In genomic region chr17:5850031-5850430, GRCm38 (mm10) we compare ENCODE assay signal across 12 mouse cellular contexts. TPM values are rescaled to one million over a fixed set of nuclear protein-coding genes. Genes with fewer than 3 reads are reported as not detected.
DNase-seq lines count a peak whose midpoint lies in the region; ATAC-seq lines count a peak whose summit lies in the region.
"Had no signal": no experiment of that assay in that cellular context is flagged by ENCODE, and none has a peak within 500 bp of the region (broad histone marks: within the 10 kb centered on the region; RNA-seq: fewer than 3 reads in every experiment).

No protein-coding gene starts in this region.

- peaks cover 21% of the 10 kb centered on the region for H3K4me1 ChIP-seq in hindbrain, embryonic 12.5 days
- H3K4me1 ChIP-seq in hindbrain, embryonic 11.5 days (replicated peaks; ENCODE audit: control insufficient read depth, insufficient read depth, low read length) = peaks cover 5% of the 10 kb centered on the region; the same call in 1 of the 2 replicates
- H3K4me1 ChIP-seq in lung, embryonic 16.5 days (replicated peaks; ENCODE audit: control insufficient read depth, insufficient read depth, low read length) = peaks cover 15% of the 10 kb centered on the region
- H3K4me1 ChIP-seq in embryonic facial prominence, embryonic 15.5 days = peaks cover 14% of the 10 kb centered on the region
- peaks cover 33% of the 10 kb centered on the region for H3K4me1 ChIP-seq in limb, embryonic 13.5 days

- no peak overlapping the region for H3K4me3 ChIP-seq in hindbrain, embryonic 12.5 days
- no peak overlapping the region for H3K4me3 ChIP-seq in hindbrain, embryonic 11.5 days (ENCODE audit: low read depth, low read length)
- no peak overlapping the region for H3K4me3 ChIP-seq in lung, embryonic 16.5 days (ENCODE audit: low read length)
- no peak overlapping the region for H3K4me3 ChIP-seq in embryonic facial prominence, embryonic 15.5 days (replicated peaks)
- no peak overlapping the region for H3K4me3 ChIP-seq in limb, embryonic 13.5 days

- H3K36me3 ChIP-seq in hindbrain, embryonic 12.5 days = peaks cover 2% of the 10 kb centered on the region; the same call in 1 of the 2 replicates
- H3K36me3 ChIP-seq in hindbrain, embryonic 11.5 days (ENCODE audit: control insufficient read depth, insufficient read depth, low read length) = no peaks in the 10 kb centered on the region
- H3K36me3 ChIP-seq in lung, embryonic 16.5 days (ENCODE audit: control insufficient read depth, insufficient read depth, low read length) = no peaks in the 10 kb centered on the region
- 0 out of 2 replicates have a peak, but pooled peaks cover 3% of the 10 kb centered on the region for H3K36me3 ChIP-seq in embryonic facial prominence, embryonic 15.5 days
- H3K36me3 ChIP-seq in limb, embryonic 13.5 days = peaks cover 5% of the 10 kb centered on the region; the same call in 1 of the 2 replicates
- H3K36me3 ChIP-seq: hindbrain, embryonic 15.5 days; midbrain, embryonic 13.5 days had no signal

- no peaks in the 10 kb centered on the region for H3K27me3 ChIP-seq in hindbrain, embryonic 12.5 days
- H3K27me3 ChIP-seq in hindbrain, embryonic 11.5 days (ENCODE audit: control insufficient read depth, insufficient read depth, low read length) = no peaks in the 10 kb centered on the region
- H3K27me3 ChIP-seq in lung, embryonic 16.5 days (ENCODE audit: control insufficient read depth, insufficient read depth, low read depth, low read length) = no peaks in the 10 kb centered on the region
- no peaks in the 10 kb centered on the region for H3K27me3 ChIP-seq in embryonic facial prominence, embryonic 15.5 days
- no peaks in the 10 kb centered on the region for H3K27me3 ChIP-seq in limb, embryonic 13.5 days
- H3K27me3 ChIP-seq: hindbrain, embryonic 15.5 days; midbrain, embryonic 13.5 days had no signal

- DNase-seq in hindbrain, embryonic 11.5 days (ENCODE audit: low spot score) = no peak
- DNase-seq in lung, adult 18-20 months = no peak
- DNase-seq in cerebellum, postnatal 36 days = no peak
- no peak for DNase-seq in right cerebral cortex, adult 2 months (ENCODE audit: low spot score in 2 of 2)

- H3K27ac ChIP-seq in hindbrain, embryonic 12.5 days = no peak overlapping the region
- no peak overlapping the region for H3K27ac ChIP-seq in hindbrain, embryonic 11.5 days (ENCODE audit: low read depth, low read length)
- H3K27ac ChIP-seq in lung, embryonic 16.5 days (ENCODE audit: low read length) = peak overlapping the region; percentile 87
- H3K27ac ChIP-seq in embryonic facial prominence, embryonic 15.5 days (replicated peaks) = peak overlapping the region; percentile 77
- H3K27ac ChIP-seq in limb, embryonic 13.5 days = peak overlapping the region; percentile 90
- H3K27ac ChIP-seq: liver, embryonic 14.5 days had no signal

- H3K9me3 ChIP-seq in hindbrain, embryonic 12.5 days (replicated peaks) = no peaks in the 10 kb centered on the region
- H3K9me3 ChIP-seq in hindbrain, embryonic 11.5 days (ENCODE audit: control insufficient read depth, low read length) = no peaks in the 10 kb centered on the region
- no peaks in the 10 kb centered on the region for H3K9me3 ChIP-seq in lung, embryonic 16.5 days (ENCODE audit: control insufficient read depth, low read length)
- H3K9me3 ChIP-seq in embryonic facial prominence, embryonic 15.5 days (replicated peaks) = no peaks in the 10 kb centered on the region
- no peaks in the 10 kb centered on the region for H3K9me3 ChIP-seq in limb, embryonic 13.5 days
- H3K9me3 ChIP-seq: hindbrain, embryonic 15.5 days had no signal

- H3K4me2 ChIP-seq in hindbrain, embryonic 12.5 days (replicated peaks) = peak overlapping the region; percentile 51; the same call in 1 of the 2 replicates
- no peak overlapping the region for H3K4me2 ChIP-seq in hindbrain, embryonic 11.5 days (replicated peaks; ENCODE audit: low read depth, low read length)
- H3K4me2 ChIP-seq in lung, embryonic 16.5 days (ENCODE audit: low read depth, low read length) = peak overlapping the region; percentile 77; the same call in 1 of the 2 replicates
- no peak overlapping the region for H3K4me2 ChIP-seq in embryonic facial prominence, embryonic 15.5 days (replicated peaks)
- peak overlapping the region; percentile 74 for H3K4me2 ChIP-seq in limb, embryonic 13.5 days (replicated peaks)

- no peak overlapping the region for H3K9ac ChIP-seq in hindbrain, embryonic 12.5 days
- H3K9ac ChIP-seq in hindbrain, embryonic 11.5 days (ENCODE audit: low read depth, low read length) = no peak overlapping the region
- no peak overlapping the region for H3K9ac ChIP-seq in lung, embryonic 16.5 days (ENCODE audit: low read length)
- H3K9ac ChIP-seq in embryonic facial prominence, embryonic 15.5 days = no peak overlapping the region
- no peak overlapping the region for H3K9ac ChIP-seq in limb, embryonic 13.5 days
- H3K9ac ChIP-seq: liver, embryonic 14.5 days had no signal

- WGBS in hindbrain, embryonic 12.5 days = 95% methylated on average over 3 of the region's 3 CpGs
- WGBS in hindbrain, embryonic 11.5 days = 97% methylated on average over 3 of the region's 3 CpGs
- 95% methylated on average over 3 of the region's 3 CpGs for WGBS in lung, embryonic 16.5 days
- 94% methylated on average over 3 of the region's 3 CpGs for WGBS in embryonic facial prominence, embryonic 15.5 days
- 95% methylated on average over 3 of the region's 3 CpGs for WGBS in limb, embryonic 13.5 days

- no peak for ATAC-seq in hindbrain, embryonic 12.5 days (ENCODE audit: low FRiP score)
- no peak for ATAC-seq in hindbrain, embryonic 11.5 days (ENCODE audit: low FRiP score)
- no peak for ATAC-seq in lung, embryonic 16.5 days (ENCODE audit: low read depth)
- no peak for ATAC-seq in embryonic facial prominence, embryonic 15.5 days (ENCODE audit: insufficient number of reproducible peaks, low FRiP score, low TSS enrichment, low read depth)
- ATAC-seq in limb, embryonic 13.5 days (ENCODE audit: low FRiP score, low read depth) = no peak
- ATAC-seq: activated CD4-positive, CD25-positive, alpha-beta regulatory T cell, adult 4 months had no signal

RNA-seq across cellular contexts. Expression of gene Snx9, which starts 8.9 kb away (rescaled TPM):
- 20.8 and 22.0 TPM in 2 replicates for polyA plus RNA-seq in hindbrain, embryonic 12.5 days (2016; fragmentation: Nextera tagmentation; extraction: Ambion mirVana)
- 20.7 and 22.5 TPM in 2 replicates for polyA plus RNA-seq in hindbrain, embryonic 11.5 days (2014; fragmentation: Nextera tagmentation; extraction: Ambion mirVana)
- polyA plus RNA-seq in lung, embryonic 16.5 days (2015; fragmentation: Nextera tagmentation; extraction: Ambion mirVana) = 23.8 and 25.1 TPM in 2 replicates
- polyA plus RNA-seq in embryonic facial prominence, embryonic 15.5 days (2015; fragmentation: Nextera tagmentation; extraction: Ambion mirVana) = 31.0 and 33.3 TPM in 2 replicates
- polyA plus RNA-seq in limb, embryonic 13.5 days (2015; fragmentation: Nextera tagmentation; extraction: Ambion mirVana) = 27.6 and 28.3 TPM in 2 replicates

Comparison
In these comparisons a context has a peak if more than half of its experiments do, and no peak if none do; other contexts are left out.
1. H3K4me2 ChIP-seq: peak in hindbrain, embryonic 12.5 days (single experiment), lung, embryonic 16.5 days (single experiment) and limb, embryonic 13.5 days (single experiment); none in hindbrain, embryonic 11.5 days (single experiment) and embryonic facial prominence, embryonic 15.5 days (single experiment).
2. H3K27ac ChIP-seq: peak in lung, embryonic 16.5 days (single experiment), embryonic facial prominence, embryonic 15.5 days (single experiment) and limb, embryonic 13.5 days (single experiment); none in hindbrain, embryonic 12.5 days (single experiment) and hindbrain, embryonic 11.5 days (single experiment).